Mouse (Mus musculus) testis, adult 2 months (tissue): Measurements from ENCODE around the gene AC109138.7. TPM values are rescaled to one million over a fixed set of nuclear protein-coding genes. Genes with fewer than 3 reads are reported as not detected.
"Not testable (repeated sequence)": the region's sequence is repeated elsewhere in the genome, so short reads cannot be mapped to it uniquely, and the experiment has no call there.

Source experiments
- H3K27ac ChIP-seq: fragments of 200-500 bp; 2 replicates; pipeline ENCODE4 v1.5.1; 2012; ENCODE audit warnings: low read depth, low read length; ENCODE audit not compliant: control insufficient read depth, insufficient read depth
- H3K27me3 ChIP-seq: fragments of 200-500 bp; 2 replicates; pipeline ENCODE4 v1.6.1; 2012; ENCODE audit warnings: mild to moderate bottlenecking, low read length, moderate library complexity; ENCODE audit not compliant: control insufficient read depth, insufficient read depth
- H3K36me3 ChIP-seq: fragments of 200-500 bp; 2 replicates; pipeline ENCODE4 v1.6.1; 2012; ENCODE audit warnings: mild to moderate bottlenecking, low read length; ENCODE audit not compliant: control insufficient read depth, insufficient read depth
- H3K4me1 ChIP-seq: fragments of 200-500 bp; 2 replicates; pipeline ENCODE4 v1.6.1; 2012; ENCODE audit warnings: low read length; ENCODE audit not compliant: control insufficient read depth, insufficient read depth
- H3K4me3 ChIP-seq: fragments of 200-500 bp; 2 replicates; pipeline ENCODE4 v1.5.1; 2012; ENCODE audit warnings: low read depth, mild to moderate bottlenecking, low read length, moderate library complexity, mixed read lengths; ENCODE audit not compliant: control insufficient read depth
- CTCF ChIP-seq: fragments of 200-500 bp; IDR thresholded peaks from 2 replicates; pipeline ENCODE4 v1.5.1; 2012; ENCODE audit warnings: low read depth, mild to moderate bottlenecking, inconsistent platforms, low read length, moderate library complexity; ENCODE audit not compliant: control insufficient read depth, insufficient read depth, insufficient replicate concordance
- POLR2A ChIP-seq: fragments of 200-500 bp; IDR thresholded peaks from 2 replicates; pipeline ENCODE4 v1.6.1; 2012; ENCODE audit warnings: low read depth, mild to moderate bottlenecking, inconsistent platforms, low read length, moderate library complexity; ENCODE audit not compliant: control insufficient read depth
- polyA plus RNA-seq: library from polyadenylated mRNA; depleted of rRNA; stranded (reverse); fragments of >200 nt; gene quantifications from 2 replicates; pipeline ENCODE4 v1.2.3, GENCODE M21; 2012

AC109138.7 gene
- polyA plus RNA-seq, 1 experiment: 3.0 TPM

GRCm38 (mm10) chr19:4240247-4240668 lies 26.1 kb downstream of the AC109138.7 start:
- no peak for TF ChIP-seq POLR2A
- TF ChIP-seq CTCF: no peak
- no peaks in the 10 kb centered on the region for H3K4me1 ChIP-seq
- no peak overlapping the region for H3K27ac ChIP-seq
- H3K36me3 ChIP-seq: no peaks in the 10 kb centered on the region; the same call in 1 of the 2 replicates
- H3K27me3 ChIP-seq: no peaks in the 10 kb centered on the region
- no peak overlapping the region for H3K4me3 ChIP-seq

DNA sequence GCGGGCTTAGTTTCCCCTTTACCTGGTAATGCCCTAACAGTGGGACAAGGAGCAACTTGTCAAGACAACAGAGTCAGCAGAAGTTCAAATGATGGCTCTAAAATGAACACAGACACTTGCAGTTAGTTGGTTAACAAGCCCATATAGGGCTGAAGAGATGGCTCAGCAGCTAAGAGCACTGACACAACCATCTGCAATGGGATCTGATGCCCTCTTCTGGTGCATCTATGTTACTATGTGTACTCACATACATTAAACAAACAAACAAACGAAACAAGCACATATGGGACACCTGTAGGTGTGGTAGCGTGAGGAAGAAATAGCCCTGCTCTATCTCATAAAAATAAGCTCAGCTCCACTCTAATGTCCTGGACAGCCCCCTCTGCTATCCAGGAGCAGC lies 28.3 kb downstream of the AC109138.7 start:
- no peaks in the 10 kb centered on the region for H3K27me3 ChIP-seq
- no peaks in the 10 kb centered on the region for H3K4me1 ChIP-seq
- H3K36me3 ChIP-seq: no peaks in the 10 kb centered on the region; the same call in 1 of the 2 replicates
- TF ChIP-seq CTCF (no peak), POLR2A (no peak)
- H3K4me3 ChIP-seq: no peak overlapping the region
- H3K27ac ChIP-seq: no peak overlapping the region

DNA sequence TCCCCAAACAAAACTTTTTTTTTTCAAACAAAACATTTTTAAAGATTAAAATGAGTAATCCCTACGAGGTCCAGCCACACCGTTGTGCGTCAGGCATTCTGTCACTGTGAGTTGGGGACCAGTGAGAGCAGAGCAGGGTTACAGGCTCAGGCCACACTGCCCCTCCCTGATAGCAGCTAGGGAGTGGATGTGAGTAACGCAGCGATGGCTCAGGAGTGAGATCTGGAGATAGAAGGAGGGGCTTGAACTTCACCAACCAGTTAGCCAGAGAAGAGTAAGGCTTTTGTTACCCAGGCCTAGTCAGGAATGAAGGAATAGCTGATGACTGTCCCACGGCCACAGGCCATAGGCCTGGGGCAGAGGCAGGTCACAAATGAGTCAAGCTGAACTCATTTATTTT lies 30.6 kb downstream of the AC109138.7 start:
- no peak overlapping the region for H3K27ac ChIP-seq
- no peaks in the 10 kb centered on the region; the same call in 1 of the 2 replicates for H3K36me3 ChIP-seq
- no peak overlapping the region for H3K4me3 ChIP-seq
- TF ChIP-seq POLR2A (no peak), CTCF (no peak)
- H3K27me3 ChIP-seq: no peaks in the 10 kb centered on the region
- no peaks in the 10 kb centered on the region for H3K4me1 ChIP-seq

GRCm38 (mm10) chr19:4247010-4247409 lies 32.9 kb downstream of the AC109138.7 start:
- Histone ChIP-seq H3K4me1 (no peaks in the 10 kb centered on the region), H3K4me3 (no peak overlapping the region), H3K27me3 (no peaks in the 10 kb centered on the region), H3K36me3 (no peaks in the 10 kb centered on the region), H3K27ac (no peak overlapping the region)
- TF ChIP-seq POLR2A: no peak
- no peak for TF ChIP-seq CTCF

DNA sequence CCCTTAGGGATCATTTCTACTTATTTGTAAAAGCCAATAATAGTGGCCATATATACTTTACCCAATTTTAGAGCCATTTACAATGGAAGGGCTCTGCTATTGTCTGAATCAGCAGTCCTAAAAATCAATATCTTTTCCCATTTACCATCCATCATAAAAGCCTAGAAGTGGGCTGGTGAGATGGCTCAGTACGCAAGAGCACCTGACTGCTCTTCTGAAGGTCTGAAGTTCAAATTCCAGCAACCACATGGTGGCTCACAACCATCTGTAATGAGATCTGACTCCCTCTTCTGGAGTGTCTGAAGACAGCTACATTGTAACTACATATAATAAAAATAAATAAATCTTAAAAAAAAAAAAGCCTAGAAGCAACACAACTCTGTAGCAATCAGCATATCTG lies 34.5 kb downstream of the AC109138.7 start:
- H3K27ac ChIP-seq, H3K4me1 ChIP-seq, H3K4me3 ChIP-seq, H3K27me3 ChIP-seq, H3K36me3 ChIP-seq: not testable (repeated sequence)

GRCm38 (mm10) chr19:4254230-4254629 lies 40.1 kb downstream of the AC109138.7 start:
- no peaks in the 10 kb centered on the region for H3K27me3 ChIP-seq
- H3K27ac ChIP-seq: no peak overlapping the region
- peaks cover 3% of the 10 kb centered on the region; the same call in 1 of the 2 replicates for H3K4me1 ChIP-seq
- H3K4me3 ChIP-seq: no peak overlapping the region
- no peaks in the 10 kb centered on the region for H3K36me3 ChIP-seq
- TF ChIP-seq POLR2A (no peak), CTCF (no peak)

DNA sequence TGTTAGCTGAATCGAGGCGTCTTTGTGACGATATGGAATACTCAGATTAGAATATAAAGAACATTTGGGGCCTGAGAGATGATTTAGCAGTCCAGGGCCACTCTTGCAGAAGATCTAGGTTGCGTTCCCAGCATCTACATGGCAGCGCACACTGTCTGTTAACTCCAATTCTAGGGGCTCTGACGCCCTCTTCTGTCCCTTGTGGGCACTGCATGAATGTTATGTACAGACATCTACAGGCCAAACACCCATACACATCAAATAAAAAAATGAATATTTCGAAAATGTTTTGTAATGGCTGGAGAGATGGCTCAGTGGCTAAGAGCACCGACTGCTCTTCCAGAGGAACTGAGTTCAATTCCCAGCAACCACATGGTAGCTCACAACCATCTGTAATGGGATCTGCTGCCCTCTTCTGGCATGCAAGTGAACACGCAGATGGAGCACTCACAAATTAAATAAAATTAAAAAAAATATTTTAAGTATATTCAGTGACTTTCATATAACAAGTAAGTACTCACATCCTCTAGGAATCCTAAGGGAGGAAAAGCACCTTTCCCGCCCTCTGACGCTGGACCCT lies 41.5 kb downstream of the AC109138.7 start:
- Histone ChIP-seq H3K27me3 (no peaks in the 10 kb centered on the region), H3K27ac (no peak overlapping the region), H3K4me1 (peaks cover 3% of the 10 kb centered on the region; the same call in 1 of the 2 replicates), H3K36me3 (no peaks in the 10 kb centered on the region), H3K4me3 (peak overlapping the region; percentile 68)
- TF ChIP-seq POLR2A (no peak), CTCF (no peak; the same call in 1 of the 2 replicates)
